Mouse (Mus musculus) c-Kit-positive CD71-positive TER-119-positive erythroid progenitor cells, embryonic 14.5 days (primary cell): Measurements from ENCODE around the gene Afmid.
"Not testable (repeated sequence)": the region's sequence is repeated elsewhere in the genome, so short reads cannot be mapped to it uniquely, and the experiment has no call there.

ENCODE experiments used
- DNase-seq: peaks from one replicate; pipeline ENCODE4 v3.0.0-alpha.2; 2013; ENCODE audit warnings: low spot score

The Afmid gene

GRCm38 (mm10) chr11:117825333-117826101 is at the start of gene Afmid, which contains the start of gene Tk1:
Gene Afmid, plus strand, starts transcription at chr11:117825924.
Gene Tk1, minus strand, starts transcription at chr11:117826092.
- peak; percentile 84 for DNase-seq

GRCm38 (mm10) chr11:117776085-117776792 is 49.5 kb upstream of the Afmid start:
- no peak for DNase-seq

- DNase-seq = no peak
Measured at GRCm38 (mm10) chr11:117777111-117777510, 48.6 kb upstream of the Afmid start.

GRCm38 (mm10) chr11:117778031-117778430 is 47.7 kb upstream of the Afmid start:
- DNase-seq = no peak

- peak; percentile 58 for DNase-seq
Measured at GRCm38 (mm10) chr11:117778851-117779433, 46.8 kb upstream of the Afmid start.

GRCm38 (mm10) chr11:117779434-117780198 is 46.1 kb upstream of the Afmid start:
- DNase-seq = peak; percentile 55

GRCm38 (mm10) chr11:117780199-117780515 is 45.6 kb upstream of the Afmid start:
- DNase-seq = peak; percentile 33

GRCm38 (mm10) chr11:117780582-117781111 is 45.1 kb upstream of the Afmid start:
- DNase-seq = peak; percentile 95

- peak; percentile 53 for DNase-seq
Measured at GRCm38 (mm10) chr11:117781199-117781821, 44.4 kb upstream of the Afmid start.

GRCm38 (mm10) chr11:117781993-117782704 is 43.6 kb upstream of the Afmid start, which contains the start of the genes Tmc8 and Tmc6:
Gene Tmc8, plus strand, starts transcription at chr11:117782076.
Gene Tmc6, minus strand, starts transcription at chr11:117782198.
- DNase-seq = peak; percentile 66

GRCm38 (mm10) chr11:117782705-117783034 is 43.1 kb upstream of the Afmid start:
- peak; percentile 41 for DNase-seq

GRCm38 (mm10) chr11:117783089-117783488 is 42.6 kb upstream of the Afmid start:
- peak; percentile 60 for DNase-seq

GRCm38 (mm10) chr11:117783683-117784309 is 41.9 kb upstream of the Afmid start:
- DNase-seq = peak; percentile 41

GRCm38 (mm10) chr11:117786294-117786693 is 39.4 kb upstream of the Afmid start:
- no peak for DNase-seq

- DNase-seq = not testable (repeated sequence)
Measured at GRCm38 (mm10) chr11:117788481-117788880, 37.2 kb upstream of the Afmid start.

GRCm38 (mm10) chr11:117790286-117790685 is 35.4 kb upstream of the Afmid start:
- DNase-seq = no peak

GRCm38 (mm10) chr11:117790703-117791440 is 34.9 kb upstream of the Afmid start:
- DNase-seq = no peak

- no peak for DNase-seq
Measured at GRCm38 (mm10) chr11:117791441-117791761, 34.3 kb upstream of the Afmid start.

GRCm38 (mm10) chr11:117792281-117792888 is 33.3 kb upstream of the Afmid start:
- peak; percentile 90 for DNase-seq
